Mouse (Mus musculus) erythroblast, embryonic 14.5 days (primary cell): ENCODE results near the gene Cdk11b. TPM values are rescaled to one million over a fixed set of nuclear protein-coding genes. Genes with fewer than 3 reads are reported as not detected.

Source experiments
- H3K27me3 ChIP-seq: 2 replicates; pipeline ENCODE4 v1.6.1; 2012; ENCODE audit warnings: inconsistent platforms; ENCODE audit not compliant: control insufficient read depth
- H3K36me3 ChIP-seq: 2 replicates; pipeline ENCODE4 v1.6.1; 2012; ENCODE audit warnings: mild to moderate bottlenecking, inconsistent platforms; ENCODE audit not compliant: control insufficient read depth
- H3K4me1 ChIP-seq: 2 replicates; pipeline ENCODE4 v1.6.1; 2012; ENCODE audit warnings: inconsistent platforms; ENCODE audit not compliant: control insufficient read depth
- H3K4me3 ChIP-seq: replicated peaks from 2 replicates; pipeline ENCODE3; 2012; ENCODE audit warnings: moderate library complexity, mild to moderate bottlenecking, inconsistent platforms
- H3K9me3 ChIP-seq: 2 replicates; pipeline ENCODE4 v1.6.1; 2012; ENCODE audit warnings: low read length, inconsistent platforms, mixed read lengths; ENCODE audit not compliant: control insufficient read depth
- GATA1 ChIP-seq: IDR thresholded peaks from 2 replicates; pipeline ENCODE4 v1.6.1; 2012; ENCODE audit warnings: low read length, inconsistent platforms, mixed read lengths
- TAL1 ChIP-seq: IDR thresholded peaks from 3 replicates; pipeline ENCODE4 v1.6.1; 2012; ENCODE audit warnings: low read length, inconsistent platforms, mixed read lengths
- polyA plus RNA-seq: library from polyadenylated mRNA; stranded (reverse); fragments of >175 nt; gene quantifications from 2 replicates; pipeline ENCODE4 v1.2.3, GENCODE M21; 2012

Cdk11b gene
- polyA plus RNA-seq, 1 experiment = 6.4 TPM

DNA sequence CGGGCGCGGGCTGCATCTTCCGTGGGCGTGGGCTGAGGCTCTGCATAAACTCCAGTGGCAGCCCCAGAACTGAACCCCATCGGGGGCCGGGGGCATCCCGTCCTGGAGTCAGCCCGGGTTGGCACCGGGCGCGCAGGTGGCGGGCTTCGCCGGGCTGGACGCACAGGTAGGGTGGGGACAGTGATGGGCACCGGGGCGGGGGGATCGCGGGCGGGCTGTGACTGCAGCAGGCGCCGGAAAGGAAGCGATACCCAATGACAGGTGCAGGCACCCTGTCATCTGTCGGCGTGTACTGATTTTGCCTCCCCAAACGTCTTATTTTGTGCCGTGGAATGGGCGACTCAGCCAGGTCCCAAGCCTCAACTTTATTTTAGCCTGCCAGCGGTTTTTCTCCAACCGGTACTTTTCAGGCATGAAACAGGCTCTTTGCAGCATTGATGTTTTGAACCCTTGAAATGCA lies 22.6 kb upstream of the Cdk11b start:
- Histone ChIP-seq H3K4me1 (peaks cover 67% of the 10 kb centered on the region), H3K27me3 (no peaks in the 10 kb centered on the region), H3K36me3 (peaks cover 36% of the 10 kb centered on the region), H3K4me3 (peak overlapping the region; percentile 97), H3K9me3 (no peaks in the 10 kb centered on the region)
- TF ChIP-seq GATA1 = no peak
- TF ChIP-seq TAL1 = no peak

DNA sequence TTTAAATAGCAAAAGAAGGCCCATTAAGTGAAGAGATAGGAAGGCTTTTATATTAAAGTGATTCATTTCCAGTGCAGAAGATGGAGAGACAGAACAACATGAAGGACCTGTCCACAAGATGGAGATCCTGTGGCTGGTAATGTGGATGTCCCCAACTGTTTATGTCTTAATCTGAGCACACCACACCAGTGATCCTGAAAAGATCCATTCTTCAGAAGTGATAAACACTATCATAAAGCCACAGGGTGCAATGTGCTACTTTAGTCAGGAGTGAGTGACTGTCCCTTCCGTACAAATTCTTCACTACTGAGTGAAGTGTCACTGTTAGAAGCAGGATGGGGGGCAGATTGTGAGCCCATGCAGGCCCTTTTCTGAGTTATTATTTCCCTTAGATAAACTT lies 21.9 kb upstream of the Cdk11b start:
- peak; percentile 36; the same call in 1 of the 3 replicates for TF ChIP-seq TAL1
- no peak for TF ChIP-seq GATA1
- Histone ChIP-seq H3K9me3 (no peaks in the 10 kb centered on the region), H3K4me1 (peaks cover 62% of the 10 kb centered on the region), H3K27me3 (no peaks in the 10 kb centered on the region), H3K4me3 (peak overlapping the region; percentile 97), H3K36me3 (peaks cover 42% of the 10 kb centered on the region)

DNA sequence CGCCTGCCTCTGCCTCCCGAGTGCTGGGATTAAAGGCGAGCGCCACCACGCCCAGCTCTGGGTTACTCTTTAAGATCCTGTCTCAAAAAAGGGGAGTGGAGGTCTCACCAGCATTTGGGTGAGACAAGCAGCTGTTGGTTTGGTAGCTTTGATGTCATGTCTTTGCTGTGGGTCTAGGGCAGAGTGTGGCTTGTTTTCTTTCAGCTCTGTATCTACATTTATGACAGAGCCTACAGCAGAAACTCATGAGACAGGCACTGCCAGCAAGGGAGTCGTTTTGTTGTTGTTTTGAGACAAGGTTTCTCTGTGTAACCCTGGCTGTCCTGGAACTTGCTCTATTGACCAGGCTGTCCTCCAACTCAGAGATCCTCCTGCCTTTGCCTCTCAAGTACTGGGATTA lies 20.9 kb upstream of the Cdk11b start:
- no peak for TF ChIP-seq TAL1
- no peak for TF ChIP-seq GATA1
- H3K36me3 ChIP-seq = peaks cover 52% of the 10 kb centered on the region
- peaks cover 52% of the 10 kb centered on the region for H3K4me1 ChIP-seq
- no peak overlapping the region for H3K4me3 ChIP-seq
- H3K9me3 ChIP-seq = no peaks in the 10 kb centered on the region
- H3K27me3 ChIP-seq = no peaks in the 10 kb centered on the region

DNA sequence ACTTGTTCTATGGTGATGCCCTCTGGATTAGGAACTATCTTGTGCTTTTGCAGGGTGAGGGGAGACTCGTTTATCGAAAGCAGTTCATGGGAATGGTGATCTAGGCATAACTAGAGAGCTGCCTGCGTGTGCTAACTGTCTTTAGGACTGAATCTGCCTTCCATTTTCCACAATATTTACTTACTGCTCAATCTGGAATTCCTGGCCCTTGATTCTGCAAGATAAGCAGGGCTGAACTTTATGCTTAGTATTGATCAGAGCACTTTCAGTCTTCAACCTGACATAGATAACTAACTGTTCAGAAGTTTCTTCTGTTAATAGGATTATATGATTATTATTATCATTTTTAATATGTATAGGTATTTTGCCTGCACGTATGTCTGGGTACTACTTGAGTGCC lies 19.5 kb upstream of the Cdk11b start:
- H3K27me3 ChIP-seq = no peaks in the 10 kb centered on the region
- H3K4me1 ChIP-seq = peaks cover 39% of the 10 kb centered on the region
- no peak overlapping the region for H3K4me3 ChIP-seq
- H3K36me3 ChIP-seq = peaks cover 63% of the 10 kb centered on the region
- no peaks in the 10 kb centered on the region for H3K9me3 ChIP-seq
- TF ChIP-seq TAL1 = no peak
- TF ChIP-seq GATA1 = no peak

DNA sequence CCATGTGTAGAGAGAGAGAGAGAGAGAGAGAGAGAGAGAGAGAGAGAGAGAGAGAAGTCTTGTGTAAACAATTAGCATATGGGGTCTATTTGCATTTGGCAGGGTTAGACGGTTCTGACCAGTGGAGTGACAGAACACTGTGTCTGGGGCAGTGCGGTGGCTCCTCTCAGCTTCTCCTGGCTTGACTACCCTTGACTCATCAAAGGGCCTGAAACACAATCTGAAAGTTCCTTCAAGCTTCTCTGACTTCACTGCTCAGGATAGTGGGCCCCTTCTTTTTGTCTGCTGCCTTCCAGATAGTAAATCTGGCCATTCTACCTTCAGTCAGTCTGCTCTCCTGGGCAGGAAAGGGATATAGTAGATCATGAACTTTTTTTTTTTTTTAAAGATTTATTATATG lies 17.8 kb upstream of the Cdk11b start:
- TF ChIP-seq TAL1 = no peak
- TF ChIP-seq GATA1 = no peak
- Histone ChIP-seq H3K4me3 (no peak overlapping the region), H3K36me3 (peaks cover 78% of the 10 kb centered on the region), H3K4me1 (peaks cover 30% of the 10 kb centered on the region), H3K9me3 (no peaks in the 10 kb centered on the region), H3K27me3 (no peaks in the 10 kb centered on the region)

DNA sequence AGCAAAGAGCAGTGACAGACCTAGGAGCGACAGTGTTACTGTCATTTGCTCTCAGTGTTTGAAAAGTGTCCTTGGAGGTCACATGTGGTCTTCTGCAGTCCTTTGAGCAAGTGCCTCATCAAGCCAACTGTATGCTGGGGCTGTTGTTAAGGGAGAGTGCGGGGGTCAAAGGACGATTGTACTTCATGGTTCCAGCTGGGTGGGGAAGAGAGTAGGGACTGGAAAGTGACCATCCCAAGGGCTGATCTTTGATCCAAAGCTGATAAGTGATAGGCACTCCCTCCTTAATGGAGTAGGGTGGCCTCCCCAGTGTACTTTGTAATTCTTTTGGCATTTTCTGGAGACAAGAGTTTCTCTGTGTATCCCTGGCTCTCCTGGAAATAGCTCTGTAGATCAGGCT lies 12.8 kb upstream of the Cdk11b start:
- TF ChIP-seq TAL1 (no peak), GATA1 (no peak)
- Histone ChIP-seq H3K4me3 (no peak overlapping the region), H3K4me1 (no peaks in the 10 kb centered on the region; the same call in 1 of the 2 replicates), H3K9me3 (no peaks in the 10 kb centered on the region), H3K27me3 (no peaks in the 10 kb centered on the region), H3K36me3 (peaks cover 88% of the 10 kb centered on the region)

DNA sequence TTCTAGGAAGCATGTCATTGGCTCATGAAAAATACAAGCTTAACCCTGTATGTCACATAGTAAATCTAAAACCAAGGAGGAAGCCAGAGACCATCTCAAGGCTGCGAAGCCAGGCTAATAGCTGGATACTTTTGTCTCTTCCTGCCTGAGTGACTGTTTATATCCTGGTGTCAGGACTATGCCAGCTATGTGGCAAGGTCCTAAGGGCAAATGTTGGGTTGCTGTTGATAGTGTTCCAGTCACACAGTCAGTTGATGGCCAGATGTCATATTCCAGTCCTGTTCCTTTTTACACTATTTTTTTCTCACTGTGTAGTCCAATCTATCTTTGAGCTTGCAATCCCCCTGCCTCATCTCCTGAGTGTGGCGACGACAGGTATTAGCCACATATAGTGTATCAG lies 11.4 kb upstream of the Cdk11b start:
- H3K4me3 ChIP-seq = no peak overlapping the region
- TF ChIP-seq GATA1 (no peak), TAL1 (no peak)
- H3K9me3 ChIP-seq = no peaks in the 10 kb centered on the region
- H3K4me1 ChIP-seq = peaks cover 11% of the 10 kb centered on the region
- no peaks in the 10 kb centered on the region for H3K27me3 ChIP-seq
- peaks cover 91% of the 10 kb centered on the region for H3K36me3 ChIP-seq

DNA sequence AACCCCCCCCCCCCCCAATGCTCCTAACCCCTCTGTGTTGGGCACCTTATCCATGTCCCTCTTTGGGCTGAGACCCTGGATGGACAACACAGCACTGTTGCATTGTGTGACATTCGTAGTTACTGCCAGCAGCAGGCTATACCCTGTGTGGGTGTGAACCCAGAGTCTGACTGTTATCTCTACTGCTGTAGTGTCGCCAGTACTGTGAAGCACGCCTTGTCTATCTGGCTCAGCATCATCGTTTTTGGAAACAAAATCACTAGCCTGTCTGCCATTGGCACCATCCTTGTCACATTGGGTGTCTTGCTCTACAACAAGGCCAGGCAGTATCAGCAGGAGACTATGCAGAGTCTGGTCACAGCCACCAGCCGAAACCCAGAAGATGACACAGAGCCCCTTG lies 6.3 kb upstream of the Cdk11b start:
- H3K36me3 ChIP-seq = peaks cover 86% of the 10 kb centered on the region
- H3K4me1 ChIP-seq = peaks cover 28% of the 10 kb centered on the region

DNA sequence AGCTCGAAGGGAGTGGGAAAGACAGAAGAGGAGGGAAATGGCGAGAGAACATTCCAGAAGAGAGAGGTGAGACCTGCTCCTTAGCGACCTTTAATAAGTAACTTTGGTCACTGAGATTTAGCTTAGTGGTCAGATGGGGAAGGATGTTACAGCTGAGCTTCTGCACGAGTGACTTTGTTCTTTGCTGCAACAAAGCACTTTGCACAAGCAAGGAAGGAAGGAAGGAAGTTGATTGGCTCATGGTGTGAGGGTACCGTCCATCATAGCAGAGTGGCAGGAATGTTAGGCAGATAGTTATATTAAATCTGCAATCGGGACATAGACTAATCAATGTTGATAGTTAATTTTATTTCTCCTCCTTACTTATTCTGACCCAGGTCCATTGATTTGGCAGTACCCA lies 5.6 kb downstream of the Cdk11b start:
- Histone ChIP-seq H3K4me3 (no peak overlapping the region), H3K9me3 (no peaks in the 10 kb centered on the region), H3K4me1 (peaks cover 8% of the 10 kb centered on the region), H3K36me3 (peaks cover 83% of the 10 kb centered on the region), H3K27me3 (no peaks in the 10 kb centered on the region)
- TF ChIP-seq TAL1 = no peak
- TF ChIP-seq GATA1 = no peak

More for the DNA sequence above, 6.3 kb upstream of the Cdk11b start:
- Histone ChIP-seq H3K27me3 (no peaks in the 10 kb centered on the region), H3K9me3 (no peaks in the 10 kb centered on the region), H3K4me3 (no peak overlapping the region)
- TF ChIP-seq TAL1 = no peak
- TF ChIP-seq GATA1 = no peak; the same call in 1 of the 2 replicates

DNA sequence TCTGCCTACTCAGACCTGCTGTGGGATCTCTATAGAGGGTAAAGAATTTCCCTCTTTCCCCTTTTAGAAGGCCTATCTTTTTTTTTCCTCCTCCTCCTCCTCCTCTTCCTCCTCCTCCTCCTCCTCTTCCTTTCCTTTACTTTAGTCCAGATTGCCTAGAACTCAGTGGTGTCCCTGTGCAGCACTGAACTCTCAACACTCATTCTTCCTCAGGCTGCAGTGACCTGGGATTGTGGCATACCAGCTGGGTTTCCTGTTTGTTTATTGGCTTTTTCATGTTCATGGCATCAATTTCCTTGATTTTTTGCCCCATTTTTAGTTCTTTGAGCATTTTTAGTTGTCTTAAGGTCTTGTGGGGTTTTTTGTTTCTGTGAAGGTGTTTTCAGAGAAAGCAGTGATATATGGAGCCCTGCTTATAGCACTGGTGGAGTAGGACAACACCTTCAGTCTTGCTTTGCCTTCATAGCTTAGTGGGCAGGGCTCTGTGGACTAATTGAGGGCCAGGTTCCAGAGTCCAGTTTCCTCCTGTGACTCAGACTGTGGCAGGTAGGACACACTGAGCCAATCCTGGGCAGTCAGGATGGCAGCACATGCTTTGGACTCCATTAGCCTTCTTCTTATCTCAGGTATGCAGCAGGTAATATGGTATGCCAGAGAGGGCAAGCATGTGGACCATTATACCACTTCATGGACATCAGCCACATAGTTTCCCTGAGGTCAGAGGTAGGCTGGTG lies 11.3 kb downstream of the Cdk11b start:
- Histone ChIP-seq H3K4me3 (no peak overlapping the region), H3K27me3 (no peaks in the 10 kb centered on the region), H3K36me3 (peaks cover 94% of the 10 kb centered on the region), H3K9me3 (no peaks in the 10 kb centered on the region), H3K4me1 (no peaks in the 10 kb centered on the region)
- TF ChIP-seq TAL1 (no peak), GATA1 (no peak)
